Mouse (Mus musculus) lung, embryonic 14.5 days (tissue): Measurements from ENCODE around the gene Odc1. TPM values are rescaled to one million over a fixed set of nuclear protein-coding genes. Genes with fewer than 3 reads are reported as not detected.
A peak's percentile ranks its signal among the peaks of the same experiment; 100 is the strongest.

Source experiments
- ATAC-seq: fragments of 200-750 bp; cut with Nextera tagmentation; 2 replicates; pipeline ENCODE4 v1.8.0; 2017; ENCODE audit warnings: mild to moderate bottlenecking, moderate TSS enrichment, moderate library complexity; ENCODE audit not compliant: insufficient read depth
- DNase-seq: peaks from one replicate; pipeline ENCODE4 v3.0.0-alpha.2; 2015
- H3K27ac ChIP-seq: fragments of 300-500 bp; sonication (generic); 2 replicates; pipeline ENCODE4 v1.5.1; 2014; ENCODE audit warnings: low read depth, mild to moderate bottlenecking, moderate library complexity
- H3K27me3 ChIP-seq: fragments of 300-500 bp; sonication (generic); 2 replicates; pipeline ENCODE4 v1.6.1; 2014; ENCODE audit warnings: low read length, control low read depth; ENCODE audit not compliant: insufficient read depth
- H3K36me3 ChIP-seq: fragments of 300-500 bp; sonication (generic); 2 replicates; pipeline ENCODE4 v1.6.1; 2014; ENCODE audit warnings: control low read depth; ENCODE audit not compliant: insufficient read depth
- H3K4me1 ChIP-seq: fragments of 300-500 bp; sonication (generic); 2 replicates; pipeline ENCODE4 v1.6.1; 2014; ENCODE audit warnings: antibody characterized with exemption, control low read depth; ENCODE audit not compliant: insufficient read depth
- H3K4me2 ChIP-seq: fragments of 300-500 bp; sonication (generic); 2 replicates; pipeline ENCODE4 v1.6.1; 2014; ENCODE audit warnings: mild to moderate bottlenecking
- H3K4me3 ChIP-seq: fragments of 300-500 bp; sonication (generic); 2 replicates; pipeline ENCODE4 v1.5.1; 2014; ENCODE audit warnings: low read depth, low read length
- H3K9ac ChIP-seq: fragments of 300-500 bp; sonication (generic); 2 replicates; pipeline ENCODE4 v1.6.1; 2014
- H3K9me3 ChIP-seq: fragments of 300-500 bp; sonication (generic); 2 replicates; pipeline ENCODE4 v1.6.1; 2016; ENCODE audit warnings: low read depth, low read length, control low read depth
- CTCF ChIP-seq: IDR thresholded peaks from 2 replicates; pipeline ENCODE4 v1.5.1; 2016; ENCODE audit warnings: antibody characterized with exemption, low read depth
- WGBS: fragments of 180-500 bp; shearing (Covaris S2); extraction: QIAGEN DNeasy Blood & Tissue Kit; methylation state at CpG from one replicate; pipeline ENCODE4 v1.1.7; 2014; 5-methylcytosine and 5-hydroxymethylcytosine counted together
- polyA plus RNA-seq: library from polyadenylated mRNA; unstranded; fragments of >200 nt; fragmentation: Nextera tagmentation; extraction: Ambion mirVana; gene quantifications from 2 replicates; pipeline ENCODE4 v1.2.1, GENCODE M21; 2014

The Odc1 gene
- polyA plus RNA-seq, 1 experiment from 2014 or later: 273 TPM

- no peak overlapping the region for H3K4me3 ChIP-seq
- DNase-seq (no peak), ATAC-seq (no peak)
- no peaks in the 10 kb centered on the region for H3K9me3 ChIP-seq
- H3K9ac ChIP-seq: no peak overlapping the region
- peaks cover 5% of the 10 kb centered on the region; the same call in 1 of the 2 replicates for H3K4me1 ChIP-seq
- no peaks in the 10 kb centered on the region for H3K27me3 ChIP-seq
- 56% methylated on average over 3 of the region's 3 CpGs for WGBS
- TF ChIP-seq CTCF: no peak
- H3K4me2 ChIP-seq: no peak overlapping the region
- peaks cover 55% of the 10 kb centered on the region for H3K36me3 ChIP-seq
- H3K27ac ChIP-seq: no peak overlapping the region
Measured at GRCm38 (mm10) chr12:17551208-17551995, 6.8 kb downstream of the Odc1 start.

GRCm38 (mm10) chr12:17552420-17552819 is 7.8 kb downstream of the Odc1 start:
- H3K27ac ChIP-seq: no peak overlapping the region
- no peak for DNase-seq
- no peaks in the 10 kb centered on the region for H3K9me3 ChIP-seq
- peaks cover 46% of the 10 kb centered on the region for H3K36me3 ChIP-seq
- H3K4me3 ChIP-seq: no peak overlapping the region
- 60% methylated on average over 3 of the region's 3 CpGs for WGBS
- no peak overlapping the region for H3K9ac ChIP-seq
- no peak for ATAC-seq
- TF ChIP-seq CTCF: no peak
- H3K4me2 ChIP-seq: no peak overlapping the region
- no peaks in the 10 kb centered on the region for H3K4me1 ChIP-seq
- no peaks in the 10 kb centered on the region for H3K27me3 ChIP-seq

- WGBS: 44% methylated on average over 2 of the region's 2 CpGs
Measured at GRCm38 (mm10) chr12:17552949-17553348, 8.4 kb downstream of the Odc1 start.

GRCm38 (mm10) chr12:17553627-17554026 is 9.0 kb downstream of the Odc1 start:
- Histone ChIP-seq H3K27ac (no peak overlapping the region), H3K27me3 (no peaks in the 10 kb centered on the region), H3K4me1 (no peaks in the 10 kb centered on the region), H3K4me3 (no peak overlapping the region), H3K4me2 (no peak overlapping the region), H3K9ac (no peak overlapping the region), H3K9me3 (no peaks in the 10 kb centered on the region), H3K36me3 (peaks cover 34% of the 10 kb centered on the region)
- 0 out of 2 replicates have a peak, but pooled peaks have one; percentile 22 for ATAC-seq
- WGBS: 69% methylated on average over 5 of the region's 5 CpGs
- no peak for TF ChIP-seq CTCF
- DNase-seq: no peak

More at GRCm38 (mm10) chr12:17552949-17553348, 8.4 kb downstream of the Odc1 start:
- ATAC-seq (peak; percentile 15; the same call in 1 of the 2 replicates), DNase-seq (no peak)
- H3K4me2 ChIP-seq: no peak overlapping the region
- no peak overlapping the region for H3K4me3 ChIP-seq
- H3K27ac ChIP-seq: no peak overlapping the region
- no peaks in the 10 kb centered on the region for H3K4me1 ChIP-seq
- H3K27me3 ChIP-seq: no peaks in the 10 kb centered on the region
- peaks cover 41% of the 10 kb centered on the region for H3K36me3 ChIP-seq
- H3K9me3 ChIP-seq: no peaks in the 10 kb centered on the region
- TF ChIP-seq CTCF: no peak
- no peak overlapping the region for H3K9ac ChIP-seq

GRCm38 (mm10) chr12:17554200-17554951 is 9.8 kb downstream of the Odc1 start:
- Histone ChIP-seq H3K27me3 (no peaks in the 10 kb centered on the region), H3K4me1 (no peaks in the 10 kb centered on the region), H3K4me2 (no peak overlapping the region), H3K4me3 (no peak overlapping the region), H3K27ac (no peak overlapping the region), H3K9me3 (no peaks in the 10 kb centered on the region), H3K9ac (no peak overlapping the region), H3K36me3 (peaks cover 26% of the 10 kb centered on the region)
- TF ChIP-seq CTCF: peak; percentile 96
- peak; percentile 96 for DNase-seq
- ATAC-seq: peak; percentile 64; the same call in 1 of the 2 replicates
- WGBS: 30% methylated on average over 15 of the region's 15 CpGs

- Histone ChIP-seq H3K9me3 (no peaks in the 10 kb centered on the region), H3K4me2 (peak overlapping the region; percentile 23; the same call in 1 of the 2 replicates), H3K27ac (no peak overlapping the region), H3K36me3 (peaks cover 7% of the 10 kb centered on the region), H3K27me3 (no peaks in the 10 kb centered on the region), H3K4me1 (no peaks in the 10 kb centered on the region), H3K9ac (no peak overlapping the region), H3K4me3 (no peak overlapping the region)
- peak; percentile 86 for TF ChIP-seq CTCF
- DNase-seq (peak; percentile 86), ATAC-seq (no peak)
- WGBS: 27% methylated on average over 21 of the region's 21 CpGs
Measured at GRCm38 (mm10) chr12:17556430-17557343, 12.1 kb downstream of the Odc1 start.
